Mouse (Mus musculus) spleen, adult 12 weeks (tissue): ENCODE data around the gene Mas1.
"Not testable (repeated sequence)": the region's sequence is repeated elsewhere in the genome, so short reads cannot be mapped to it uniquely, and the experiment has no call there.

Experiments used
- DNase-seq: peaks from one replicate; pipeline ENCODE4 v3.0.0; 2022; ENCODE audit warnings: low spot score

The Mas1 gene

GRCm38 (mm10) chr17:12868043-12868442 lies at the start of gene Mas1:
TSS of gene Mas1 (minus strand) at chr17:12868143.
- DNase-seq, result no peak

GRCm38 (mm10) chr17:12916588-12917380 lies 48.8 kb upstream of the Mas1 start:
- peak; percentile 67 for DNase-seq

GRCm38 (mm10) chr17:12915881-12916583 lies 48.1 kb upstream of the Mas1 start, which contains the start of gene Mrpl18:
TSS of gene Mrpl18 (minus strand) at chr17:12916345.
- DNase-seq, result peak; percentile 95

- no peak for DNase-seq
Observed at GRCm38 (mm10) chr17:12915488-12915880, 47.5 kb upstream of the Mas1 start, which contains the start of gene Tcp1. TSS of gene Tcp1 (plus strand) at chr17:12915701.

- no peak for DNase-seq
Observed at GRCm38 (mm10) chr17:12910391-12910790, 42.4 kb upstream of the Mas1 start.

- no peak for DNase-seq
Observed at GRCm38 (mm10) chr17:12909361-12910280, 41.7 kb upstream of the Mas1 start, which contains the start of gene Pnldc1. TSS of gene Pnldc1 (minus strand) at chr17:12910230.

- no peak for DNase-seq
Observed at GRCm38 (mm10) chr17:12906436-12906835, 38.5 kb upstream of the Mas1 start.

GRCm38 (mm10) chr17:12905810-12906209 lies 37.9 kb upstream of the Mas1 start:
- no peak for DNase-seq

- DNase-seq, result no peak
Observed at GRCm38 (mm10) chr17:12904349-12904748, 36.4 kb upstream of the Mas1 start.

GRCm38 (mm10) chr17:12903372-12904333 lies 35.7 kb upstream of the Mas1 start:
- DNase-seq, result no peak

- DNase-seq, result no peak
Observed at GRCm38 (mm10) chr17:12902291-12902690, 34.3 kb upstream of the Mas1 start.

- DNase-seq, result not testable (repeated sequence)
Observed at GRCm38 (mm10) chr17:12898607-12899006, 30.7 kb upstream of the Mas1 start.

GRCm38 (mm10) chr17:12897674-12898073 lies 29.7 kb upstream of the Mas1 start:
- DNase-seq, result no peak

GRCm38 (mm10) chr17:12892033-12892432 lies 24.1 kb upstream of the Mas1 start:
- DNase-seq, result no peak

GRCm38 (mm10) chr17:12891054-12891453 lies 23.1 kb upstream of the Mas1 start:
- no peak for DNase-seq

- no peak for DNase-seq
Observed at GRCm38 (mm10) chr17:12887021-12887775, 19.3 kb upstream of the Mas1 start.

- no peak for DNase-seq
Observed at GRCm38 (mm10) chr17:12886620-12887019, 18.7 kb upstream of the Mas1 start.

- no peak for DNase-seq
Observed at GRCm38 (mm10) chr17:12881216-12881615, 13.3 kb upstream of the Mas1 start.

GRCm38 (mm10) chr17:12880178-12880577 lies 12.2 kb upstream of the Mas1 start:
- peak; percentile 46 for DNase-seq

- no peak for DNase-seq
Observed at GRCm38 (mm10) chr17:12875734-12876133, 7.8 kb upstream of the Mas1 start, which contains the start of gene Mrgprh. TSS of gene Mrgprh (plus strand) at chr17:12876034.
